Mouse (Mus musculus) midbrain, embryonic 16.5 days (tissue): ENCODE measurements at regions not wholly inside any gene's neighbourhood (a gene's known extent, or its start where the extent isn't known, plus 50 kb on each side); places are given as distances from the start of the nearest gene placed in this dataset.

Source experiments
- ATAC-seq: fragments of 200-750 bp; cut with Nextera tagmentation; 2 replicates; pipeline ENCODE4 v1.8.0; 2017; ENCODE audit warnings: moderate TSS enrichment
- H3K27ac ChIP-seq: fragments of 300-500 bp; sonication (generic); 2 replicates; pipeline ENCODE4 v1.5.1; 2014; ENCODE audit warnings: mild to moderate bottlenecking, low read length, mixed read lengths
- H3K27me3 ChIP-seq: fragments of 300-500 bp; sonication (generic); 2 replicates; pipeline ENCODE4 v1.6.1; 2014; ENCODE audit warnings: low read depth, low read length, mixed read lengths; ENCODE audit not compliant: control insufficient read depth, insufficient read depth
- H3K36me3 ChIP-seq: fragments of 300-500 bp; sonication (generic); 2 replicates; pipeline ENCODE4 v1.6.1; 2014; ENCODE audit warnings: mild to moderate bottlenecking, low read length, moderate library complexity, mixed read lengths; ENCODE audit not compliant: control insufficient read depth, insufficient read depth
- H3K4me1 ChIP-seq: fragments of 300-500 bp; sonication (generic); 2 replicates; pipeline ENCODE4 v1.6.1; 2014; ENCODE audit warnings: mild to moderate bottlenecking, low read length, mixed read lengths; ENCODE audit not compliant: control insufficient read depth, insufficient read depth
- H3K4me2 ChIP-seq: fragments of 300-500 bp; sonication (generic); 2 replicates; pipeline ENCODE4 v1.6.1; 2014; ENCODE audit warnings: mild to moderate bottlenecking, low read length, mixed read lengths
- H3K4me3 ChIP-seq: fragments of 300-500 bp; sonication (generic); 2 replicates; pipeline ENCODE4 v1.5.1; 2014; ENCODE audit warnings: low read depth, mild to moderate bottlenecking, low read length, moderate library complexity, mixed read lengths
- H3K9ac ChIP-seq: fragments of 300-500 bp; sonication (generic); 2 replicates; pipeline ENCODE4 v1.6.1; 2014; ENCODE audit warnings: low read depth, low read length, mixed read lengths
- H3K9me3 ChIP-seq: fragments of 300-500 bp; sonication (generic); replicated peaks from 2 replicates; pipeline ENCODE4 v1.6.1; 2014; ENCODE audit warnings: mild to moderate bottlenecking, low read length, mixed read lengths; ENCODE audit not compliant: control insufficient read depth, poor library complexity, severe bottlenecking
- WGBS: fragments of 180-500 bp; shearing (Covaris S2); extraction: QIAGEN DNeasy Blood & Tissue Kit; methylation state at CpG from one replicate; pipeline ENCODE4 v1.1.7; 2014; 5-methylcytosine and 5-hydroxymethylcytosine counted together

DNA sequence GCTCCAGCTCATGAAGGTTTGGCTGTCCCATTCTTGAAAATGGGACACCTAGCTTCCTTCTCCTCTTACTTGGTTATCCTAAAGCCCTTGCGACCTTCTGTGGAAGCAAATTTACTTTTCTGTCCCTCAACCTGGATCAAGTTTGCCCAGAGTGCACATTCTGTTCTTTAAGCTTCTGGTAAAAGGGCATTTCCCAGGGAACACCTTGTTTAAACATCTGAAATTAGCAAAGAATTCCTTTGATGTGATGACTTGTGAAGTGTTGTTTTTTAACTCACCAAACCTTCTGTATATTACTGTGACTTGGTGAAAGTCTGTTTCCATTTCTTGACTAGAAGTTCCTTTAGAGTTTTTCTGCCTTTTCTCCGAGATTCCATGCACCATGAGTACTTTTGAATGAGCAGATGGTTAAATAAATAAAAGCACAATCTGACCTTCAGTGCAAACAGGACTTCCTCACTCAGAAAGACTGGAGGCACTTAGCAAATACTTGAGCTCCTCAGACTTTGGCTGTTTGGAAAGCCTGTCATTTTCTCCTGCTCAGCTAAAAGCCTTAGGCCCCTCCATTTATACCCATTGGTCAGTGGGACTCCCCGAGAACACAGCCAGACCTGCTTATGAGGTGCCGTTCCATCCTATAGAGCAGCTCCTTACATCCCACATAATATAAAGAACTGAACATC is 69.3 kb upstream of the Rprm start:
- Histone ChIP-seq H3K27ac (no peak overlapping the region), H3K9ac (no peak overlapping the region), H3K9me3 (no peaks in the 10 kb centered on the region; the same call in 1 of the 2 replicates), H3K4me1 (no peaks in the 10 kb centered on the region), H3K36me3 (no peaks in the 10 kb centered on the region), H3K4me3 (no peak overlapping the region), H3K4me2 (no peak overlapping the region), H3K27me3 (no peaks in the 10 kb centered on the region)
- ATAC-seq, result no peak
- WGBS, result 85% methylated on average over 4 of the region's 4 CpGs

DNA sequence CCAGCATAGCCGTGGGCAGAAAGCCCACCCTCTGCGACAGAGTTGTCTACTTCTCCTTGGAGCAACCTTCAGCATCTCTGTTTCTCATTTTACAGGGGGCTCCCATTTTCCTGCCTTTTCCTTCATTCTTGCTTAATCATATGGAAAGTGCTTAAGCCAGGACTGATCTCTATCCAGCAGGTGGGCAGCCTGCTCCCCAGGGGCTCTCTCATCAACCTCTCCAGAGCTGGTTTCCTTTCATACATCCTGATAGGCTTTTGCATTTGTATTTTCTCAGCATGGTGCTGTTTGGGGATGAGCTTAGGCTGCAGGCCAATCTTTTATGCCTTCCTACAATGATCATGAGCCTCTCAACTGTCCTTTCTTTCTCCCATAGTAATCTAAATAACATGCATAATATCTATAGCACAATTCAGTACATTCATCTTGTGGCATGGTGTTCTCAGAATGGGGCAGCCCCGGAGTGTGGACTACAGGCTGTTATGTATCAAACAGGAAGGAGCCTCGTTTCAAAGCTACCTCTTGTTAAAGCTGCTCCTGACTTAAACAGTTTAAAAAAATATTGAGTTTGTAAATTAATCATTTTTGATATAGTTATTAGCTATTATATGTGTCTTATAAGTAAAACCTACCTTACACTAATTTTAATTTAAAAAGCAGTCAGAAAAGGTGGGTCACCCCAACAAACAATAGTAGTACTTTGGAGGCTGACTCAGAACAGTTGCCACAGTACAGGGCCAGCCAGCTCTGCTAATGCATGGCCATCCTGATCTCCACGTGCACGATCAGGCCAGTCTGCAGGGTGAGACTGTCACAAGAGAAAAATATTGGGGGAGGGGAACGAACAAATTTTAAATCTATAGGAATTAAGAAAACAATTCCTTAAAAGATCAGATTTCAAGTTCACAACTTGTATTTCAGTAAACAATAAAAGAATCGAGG is 73.6 kb upstream of the Rprm start:
- H3K4me3 ChIP-seq, result no peak overlapping the region
- no peak overlapping the region for H3K9ac ChIP-seq
- H3K27me3 ChIP-seq, result no peaks in the 10 kb centered on the region
- no peak for ATAC-seq
- no peaks in the 10 kb centered on the region for H3K36me3 ChIP-seq
- WGBS, result 35% methylated on average over 8 of the region's 8 CpGs
- H3K27ac ChIP-seq, result no peak overlapping the region
- H3K9me3 ChIP-seq, result no peaks in the 10 kb centered on the region; the same call in 1 of the 2 replicates
- no peaks in the 10 kb centered on the region for H3K4me1 ChIP-seq
- no peak overlapping the region for H3K4me2 ChIP-seq

DNA sequence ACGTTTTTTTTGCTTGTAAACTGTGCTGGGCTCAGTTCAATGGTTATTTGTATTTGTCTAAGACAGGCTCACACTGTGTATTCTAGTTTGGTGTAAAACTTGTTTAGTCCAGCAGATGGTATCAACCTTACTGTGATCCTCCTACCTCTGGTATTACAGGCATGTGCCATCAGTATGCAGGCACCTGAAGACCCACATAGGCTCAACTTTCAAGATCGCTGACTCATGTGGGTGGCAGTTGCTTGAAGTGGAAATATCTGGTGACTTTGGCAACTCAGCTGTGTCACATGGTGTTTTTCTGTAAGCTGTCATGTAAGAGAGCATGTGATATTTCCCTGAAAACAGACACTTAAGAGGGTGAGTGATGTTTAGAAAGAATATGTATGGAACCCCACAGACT is 92.2 kb upstream of the Rprm start:
- WGBS, result 91% methylated on average over 2 of the region's 2 CpGs
- Histone ChIP-seq H3K9ac (no peak overlapping the region), H3K27ac (no peak overlapping the region), H3K9me3 (no peaks in the 10 kb centered on the region), H3K36me3 (no peaks in the 10 kb centered on the region), H3K4me1 (no peaks in the 10 kb centered on the region), H3K4me3 (no peak overlapping the region), H3K4me2 (no peak overlapping the region), H3K27me3 (no peaks in the 10 kb centered on the region)
- ATAC-seq, result no peak

- H3K9ac ChIP-seq, result no peak overlapping the region
- no peaks in the 10 kb centered on the region for H3K4me1 ChIP-seq
- no peaks in the 10 kb centered on the region for H3K9me3 ChIP-seq
- no peak overlapping the region for H3K4me3 ChIP-seq
- no peaks in the 10 kb centered on the region for H3K27me3 ChIP-seq
- H3K27ac ChIP-seq, result no peak overlapping the region
- no peak for ATAC-seq
- H3K4me2 ChIP-seq, result no peak overlapping the region
- no peaks in the 10 kb centered on the region for H3K36me3 ChIP-seq
- 85% methylated on average over 4 of the region's 4 CpGs for WGBS
These were observed 105.5 kb upstream of the Rprm start for GRCm38 (mm10) chr2:54190828-54191227.

DNA sequence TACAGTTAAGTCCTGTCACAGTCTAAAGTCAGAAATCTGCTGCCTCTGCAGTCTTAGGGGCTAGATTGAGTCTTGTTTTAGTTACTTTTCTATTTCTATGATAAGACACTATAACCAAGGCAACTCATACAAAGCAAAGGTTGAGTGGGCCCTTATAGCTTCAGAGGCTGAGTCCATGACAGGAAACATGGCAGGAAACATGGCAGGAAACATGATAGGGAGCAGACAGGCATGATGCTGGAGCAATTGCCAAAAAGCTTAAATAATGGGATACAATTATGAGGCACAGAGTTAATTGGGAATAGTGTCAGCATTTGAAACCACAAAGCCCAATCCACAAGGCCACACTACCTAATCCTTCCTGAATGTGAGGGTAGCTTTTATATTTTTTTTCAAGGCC is 113.0 kb upstream of the Rprm start:
- Histone ChIP-seq H3K4me1 (no peaks in the 10 kb centered on the region), H3K4me2 (no peak overlapping the region), H3K27ac (no peak overlapping the region), H3K4me3 (no peak overlapping the region), H3K27me3 (no peaks in the 10 kb centered on the region), H3K9ac (no peak overlapping the region), H3K36me3 (no peaks in the 10 kb centered on the region), H3K9me3 (no peaks in the 10 kb centered on the region)
- ATAC-seq, result no peak

DNA sequence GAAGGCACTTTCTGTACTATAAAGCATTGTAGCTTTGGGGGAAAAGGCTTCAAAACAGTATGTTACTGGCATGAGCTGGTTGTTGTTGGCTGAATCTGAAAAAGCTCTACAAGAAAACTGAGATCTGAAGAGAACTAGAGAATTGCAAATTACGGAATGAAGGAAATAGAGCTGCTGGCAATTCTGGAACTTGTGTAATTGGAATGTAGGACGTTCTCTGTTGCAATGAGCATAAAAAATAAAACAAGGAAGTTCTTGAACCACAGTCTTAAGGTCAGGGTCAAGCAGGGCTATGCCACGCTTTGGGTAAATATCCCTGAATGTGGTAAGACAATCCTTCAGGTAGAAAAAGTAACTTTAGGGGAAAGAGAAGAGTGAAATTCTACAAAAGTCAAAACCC is 130.2 kb upstream of the Rprm start:
- WGBS, result 73% methylated on average over 3 of the region's 3 CpGs
- ATAC-seq, result no peak
- Histone ChIP-seq H3K36me3 (no peaks in the 10 kb centered on the region), H3K4me1 (no peaks in the 10 kb centered on the region), H3K27me3 (no peaks in the 10 kb centered on the region), H3K27ac (no peak overlapping the region), H3K4me2 (no peak overlapping the region), H3K4me3 (no peak overlapping the region), H3K9me3 (no peaks in the 10 kb centered on the region), H3K9ac (no peak overlapping the region)

GRCm38 (mm10) chr2:54228613-54229012 is 143.3 kb upstream of the Rprm start:
- no peak overlapping the region for H3K4me2 ChIP-seq
- H3K27me3 ChIP-seq, result no peaks in the 10 kb centered on the region
- no peak overlapping the region for H3K4me3 ChIP-seq
- H3K27ac ChIP-seq, result no peak overlapping the region
- no peak overlapping the region for H3K9ac ChIP-seq
- ATAC-seq, result no peak
- H3K9me3 ChIP-seq, result no peaks in the 10 kb centered on the region
- H3K36me3 ChIP-seq, result no peaks in the 10 kb centered on the region
- H3K4me1 ChIP-seq, result no peaks in the 10 kb centered on the region

GRCm38 (mm10) chr2:54229016-54229415 is 143.7 kb upstream of the Rprm start:
- Histone ChIP-seq H3K9me3 (no peaks in the 10 kb centered on the region), H3K9ac (no peak overlapping the region), H3K27me3 (no peaks in the 10 kb centered on the region), H3K4me3 (no peak overlapping the region), H3K4me1 (no peaks in the 10 kb centered on the region), H3K36me3 (no peaks in the 10 kb centered on the region), H3K4me2 (no peak overlapping the region), H3K27ac (no peak overlapping the region)
- no peak for ATAC-seq
- 72% methylated on average over 1 of the region's 1 CpGs for WGBS

DNA sequence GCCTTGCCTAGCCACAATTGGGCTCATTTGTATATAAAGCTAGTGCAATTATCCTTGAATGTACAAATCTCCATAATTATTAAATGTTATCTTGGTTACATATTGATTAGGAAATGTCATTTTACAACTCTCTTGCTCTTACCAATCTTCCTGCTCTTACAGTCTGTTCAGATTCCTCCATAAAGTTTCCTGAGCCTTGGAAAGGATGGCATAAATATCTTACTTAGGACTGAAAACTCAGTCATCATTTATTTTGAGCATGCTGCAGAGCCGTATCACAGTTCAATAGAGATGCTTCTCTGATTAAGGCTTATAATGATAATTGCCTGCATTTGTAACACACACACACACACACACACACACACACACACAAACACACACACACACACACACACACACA is 151.4 kb upstream of the Rprm start:
- H3K9ac ChIP-seq, result no peak overlapping the region
- no peak for ATAC-seq
- no peak overlapping the region for H3K4me3 ChIP-seq
- H3K4me1 ChIP-seq, result no peaks in the 10 kb centered on the region
- H3K36me3 ChIP-seq, result no peaks in the 10 kb centered on the region
- no peak overlapping the region for H3K4me2 ChIP-seq
- no peaks in the 10 kb centered on the region for H3K27me3 ChIP-seq
- WGBS, result 74% methylated on average over 1 of the region's 1 CpGs
- no peaks in the 10 kb centered on the region for H3K9me3 ChIP-seq
- H3K27ac ChIP-seq, result no peak overlapping the region
